8 mouse cellular contexts compared by ENCODE assay signal in the genomic region with DNA sequence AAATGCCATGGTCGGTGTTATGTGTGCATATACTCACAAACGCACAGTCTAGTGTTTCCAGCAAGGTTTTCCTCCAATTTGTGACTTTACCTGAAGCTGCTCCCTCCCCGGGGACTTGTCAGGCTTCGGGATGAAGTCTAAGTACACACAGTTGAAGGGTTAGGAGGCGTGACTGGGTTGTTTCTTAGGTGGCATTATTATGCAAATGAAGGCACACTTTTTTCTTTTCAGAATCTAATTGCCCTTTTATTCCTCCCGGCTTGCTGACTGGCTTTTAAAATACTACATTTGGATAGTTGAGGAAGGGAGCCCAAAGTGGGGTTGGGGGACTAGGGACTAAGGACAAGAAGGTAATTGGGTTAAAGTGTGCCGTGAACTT. TPM values are rescaled to one million over a fixed set of nuclear protein-coding genes. Genes with fewer than 3 reads are reported as not detected.
A peak's percentile ranks its signal among the peaks of the same experiment; 100 is the strongest.
DNase-seq lines count a peak whose midpoint lies in the region; ATAC-seq and TF ChIP-seq lines count a peak whose summit lies in the region.

No protein-coding gene starts in this region.

- no peak for DNase-seq in gastrocnemius, adult 2 months
- DNase-seq in gastrocnemius, postnatal 4 days (ENCODE audit: low spot score in 2 of 2), result no peak
- peak; percentile 93 for DNase-seq in R1 (ENCODE audit: low read depth, low spot score)
- DNase-seq in hindbrain, embryonic 11.5 days (ENCODE audit: low spot score), result peak; percentile 37
- no peak for DNase-seq in liver, postnatal 0 days
- no peak for DNase-seq in spleen, adult 18-20 months
- DNase-seq in gastrocnemius, adult 8-10 months (ENCODE audit: low spot score in 2 of 2), result no peak
- no peak for DNase-seq in cerebellum, postnatal 14 days

- intact Hi-C loops in gastrocnemius, adult 2 months (cut with DNase I), result loop anchor here (10.0 kb wide), 1 partner anchor 106 kb away; no protein-coding TSS in a partner anchor

- H3K4me3 ChIP-seq in gastrocnemius, adult 2 months, result peak overlapping the region; percentile 90
- H3K4me3 ChIP-seq in hindbrain, embryonic 11.5 days (ENCODE audit: low read depth, low read length), result no peak overlapping the region
- H3K4me3 ChIP-seq in liver, postnatal 0 days (ENCODE audit: low read depth, low read length), result no peak overlapping the region; the same call in 1 of the 2 replicates

- H3K27ac ChIP-seq in gastrocnemius, adult 2 months, result peak overlapping the region; percentile 97
- no peak overlapping the region for H3K27ac ChIP-seq in hindbrain, embryonic 11.5 days (ENCODE audit: low read depth, low read length)
- H3K27ac ChIP-seq in liver, postnatal 0 days (ENCODE audit: low read depth), result no peak overlapping the region

- WGBS in hindbrain, embryonic 11.5 days, result 5% methylated on average over 7 of the region's 7 CpGs
- WGBS in liver, postnatal 0 days (ENCODE audit: insufficient replicate concordance), result 45% methylated on average over 7 of the region's 7 CpGs

- no peak overlapping the region for H3K4me2 ChIP-seq in hindbrain, embryonic 11.5 days (replicated peaks; ENCODE audit: low read depth, low read length)
- H3K4me2 ChIP-seq in liver, postnatal 0 days (ENCODE audit: low read depth, low read length), result peak overlapping the region; percentile 93; the same call in 1 of the 2 replicates

- no peaks in the 10 kb centered on the region for H3K9me3 ChIP-seq in hindbrain, embryonic 11.5 days (ENCODE audit: control insufficient read depth, low read length)
- H3K9me3 ChIP-seq in liver, postnatal 0 days (ENCODE audit: low read length), result no peaks in the 10 kb centered on the region

- ATAC-seq in hindbrain, embryonic 11.5 days (ENCODE audit: low FRiP score), result no peak
- ATAC-seq in liver, postnatal 0 days, result no peak

- TF ChIP-seq CTCF in gastrocnemius, adult 2 months (IDR thresholded peaks at IDR 0.05), result no peak
- TF ChIP-seq CTCF in liver, postnatal 0 days (IDR thresholded peaks at IDR 0.05; ENCODE audit: low read depth), result no peak

- no peak for TF ChIP-seq EP300 in liver, postnatal 0 days (IDR thresholded peaks at IDR 0.05; ENCODE audit: low read depth)

- H3K4me1 ChIP-seq in hindbrain, embryonic 11.5 days (replicated peaks; ENCODE audit: control insufficient read depth, insufficient read depth, low read length), result 0 out of 2 replicates have a peak, but pooled peaks cover 2% of the 10 kb centered on the region
- H3K4me1 ChIP-seq in liver, postnatal 0 days (ENCODE audit: insufficient read depth), result peaks cover 27% of the 10 kb centered on the region

- peaks cover 37% of the 10 kb centered on the region for H3K27me3 ChIP-seq in hindbrain, embryonic 11.5 days (ENCODE audit: control insufficient read depth, insufficient read depth, low read length)
- H3K27me3 ChIP-seq in liver, postnatal 0 days (ENCODE audit: insufficient read depth, low read length), result peaks cover 3% of the 10 kb centered on the region; the same call in 1 of the 2 replicates

- H3K36me3 ChIP-seq in hindbrain, embryonic 11.5 days (ENCODE audit: control insufficient read depth, insufficient read depth, low read length), result no peaks in the 10 kb centered on the region
- no peaks in the 10 kb centered on the region for H3K36me3 ChIP-seq in liver, postnatal 0 days (replicated peaks; ENCODE audit: insufficient read depth, low read length)

- H3K9ac ChIP-seq in hindbrain, embryonic 11.5 days (ENCODE audit: low read depth, low read length), result no peak overlapping the region
- no peak overlapping the region for H3K9ac ChIP-seq in liver, postnatal 0 days (replicated peaks)

RNA-seq across cellular contexts. Expression of a gene that starts 3.6 kb away (rescaled TPM):
- 10 to 100 TPM; 42.9 to 59.8 TPM for total RNA-seq in gastrocnemius, adult 2 months (2021)
- total RNA-seq in gastrocnemius, postnatal 4 days (2021), result 10 to 100 TPM; 63.8 to 75.7 TPM
- 41.8 and 41.9 TPM in 2 replicates for polyA plus RNA-seq in hindbrain, embryonic 11.5 days (2014; fragmentation: Nextera tagmentation; extraction: Ambion mirVana)
- polyA plus RNA-seq in liver, postnatal 0 days (2015; fragmentation: Nextera tagmentation; extraction: Ambion mirVana), result 6.3 and 6.7 TPM in 2 replicates
- 10 to 100 TPM; 46.8 to 65.7 (median 58.7) TPM for total RNA-seq in gastrocnemius, adult 8-10 months (2022)

Comparison
In these comparisons a context has a peak if more than half of its experiments do, and no peak if none do; other contexts are left out.
1. DNase-seq: peak in R1 (single experiment) and hindbrain, embryonic 11.5 days (single experiment); none in gastrocnemius, adult 2 months (single experiment), gastrocnemius, postnatal 4 days (0 of 2), liver, postnatal 0 days (single experiment), spleen, adult 18-20 months (0 of 2), gastrocnemius, adult 8-10 months (0 of 2) and cerebellum, postnatal 14 days (0 of 2).